Mouse (Mus musculus) liver (tissue): ENCODE data around the gene Hacd2.

Source experiments
- DNase-seq: peaks from one replicate; pipeline ENCODE4 v3.0.0-alpha.2; 2020; ENCODE audit warnings: mixed read lengths

Hacd2 gene

DNA sequence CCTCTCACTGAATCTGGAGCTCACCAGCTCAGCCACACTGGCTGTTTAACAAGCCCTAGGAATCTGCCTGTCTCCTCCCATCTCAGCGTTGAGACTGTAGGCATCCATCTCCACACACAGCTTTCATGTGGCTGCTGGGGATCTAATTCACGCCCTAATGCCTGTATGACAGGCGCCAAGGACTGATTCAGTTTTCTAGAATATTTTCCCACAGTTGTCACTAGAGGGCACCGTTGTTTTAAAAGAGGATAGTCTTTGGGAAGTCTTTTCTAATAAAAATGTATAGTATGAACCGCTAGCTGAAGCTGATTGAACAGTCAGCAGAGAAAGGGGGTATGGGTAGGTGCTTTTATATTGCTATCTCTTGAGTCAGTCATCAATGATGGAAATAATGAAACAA lies 34.1 kb downstream of the Hacd2 start:
- DNase-seq, result no peak

DNA sequence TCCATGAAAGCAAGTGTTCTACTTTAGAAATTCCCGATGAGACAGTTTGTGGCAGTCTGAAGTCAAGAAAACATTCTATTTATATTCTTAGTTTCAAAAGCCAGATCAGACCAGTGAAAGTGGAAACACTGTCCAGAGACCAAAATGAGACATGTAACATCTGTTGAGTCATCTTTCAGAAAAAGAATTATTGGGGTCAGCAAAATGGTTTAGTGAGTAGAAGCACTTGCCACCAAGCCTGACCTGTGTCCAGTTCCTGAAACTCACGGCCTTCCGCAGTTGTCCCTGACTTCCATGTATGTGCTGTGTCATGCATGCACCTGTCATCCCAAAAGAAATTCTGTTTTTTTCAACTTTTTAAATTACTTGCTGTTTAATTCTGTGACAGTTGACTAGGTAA lies 34.6 kb downstream of the Hacd2 start:
- DNase-seq, result no peak

DNA sequence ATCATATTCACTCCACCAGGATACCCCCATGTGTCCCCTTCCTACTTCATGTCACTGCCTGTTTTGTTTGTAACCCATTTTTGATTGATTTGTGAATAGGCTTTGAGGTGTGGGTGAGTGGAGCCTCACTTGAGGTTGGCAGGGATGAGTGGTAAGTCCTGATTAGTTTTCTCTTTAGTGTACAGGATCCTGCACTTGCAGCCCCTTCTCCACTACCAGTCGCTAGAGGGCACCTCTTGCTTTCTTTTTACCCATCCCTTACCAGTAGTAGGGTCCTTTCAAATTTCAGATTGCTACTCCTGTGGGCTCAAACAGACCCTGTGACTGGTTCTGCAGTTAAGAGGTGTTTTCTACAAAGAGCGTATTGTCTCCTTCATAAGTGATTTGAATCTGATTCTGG lies 38.8 kb downstream of the Hacd2 start:
- no peak for DNase-seq

DNA sequence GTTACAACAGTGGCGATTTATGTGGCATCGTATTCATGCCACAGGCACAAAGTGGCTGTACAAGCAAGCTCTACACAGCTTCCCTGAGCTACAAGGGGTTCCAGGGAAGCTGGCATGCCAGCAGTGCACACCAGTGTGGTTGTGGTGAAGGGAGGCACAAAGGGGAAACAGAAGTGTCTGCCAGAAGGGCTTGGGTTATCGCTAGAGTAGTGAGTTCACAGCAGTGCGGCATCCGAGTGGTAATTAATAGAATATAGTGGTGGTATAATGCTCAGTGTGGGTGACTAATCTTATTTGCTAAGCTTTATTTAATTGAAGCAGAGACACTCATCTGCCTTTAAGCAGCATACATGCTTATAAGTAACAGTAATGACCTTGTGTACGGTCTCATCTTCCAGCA lies 43.5 kb downstream of the Hacd2 start:
- no peak for DNase-seq

DNA sequence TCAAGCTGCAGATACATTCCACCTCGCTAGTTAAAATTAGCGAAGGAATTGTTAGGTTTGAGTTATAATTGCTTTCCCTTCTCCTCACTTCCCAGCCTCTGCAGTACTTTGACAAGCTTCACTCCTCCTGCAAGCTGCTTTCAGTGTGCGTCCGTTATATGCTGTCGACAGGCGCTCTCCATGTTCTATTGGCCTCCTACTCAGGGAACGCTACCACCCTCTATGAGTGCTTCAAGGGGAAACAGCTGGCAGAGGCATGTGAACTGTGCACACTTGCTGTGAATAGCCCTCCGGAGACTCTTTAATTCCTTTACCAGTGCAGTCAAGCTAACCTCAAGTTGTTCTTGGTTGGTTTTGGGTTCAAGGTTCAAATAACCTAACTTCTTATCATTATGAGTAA lies 44.9 kb downstream of the Hacd2 start:
- no peak for DNase-seq

DNA sequence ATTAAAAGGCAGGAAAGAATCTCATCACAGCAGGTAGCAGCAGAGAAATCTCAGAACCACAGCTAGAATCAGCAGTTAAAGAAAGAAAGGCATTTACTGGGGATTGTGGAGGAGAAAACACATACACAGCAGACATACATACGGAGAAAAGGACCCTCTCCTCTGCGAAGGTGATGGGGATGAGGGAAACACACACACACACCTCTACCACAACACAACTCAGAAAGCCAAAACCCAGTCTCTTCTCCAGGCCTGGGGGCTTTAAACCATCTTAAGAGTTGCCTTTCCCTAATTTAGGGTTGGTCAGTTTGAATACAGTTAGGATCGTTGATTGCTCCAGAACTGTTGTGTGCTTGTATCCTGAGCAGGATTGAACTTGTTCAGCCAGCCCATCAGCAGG lies 45.4 kb downstream of the Hacd2 start:
- no peak for DNase-seq

DNA sequence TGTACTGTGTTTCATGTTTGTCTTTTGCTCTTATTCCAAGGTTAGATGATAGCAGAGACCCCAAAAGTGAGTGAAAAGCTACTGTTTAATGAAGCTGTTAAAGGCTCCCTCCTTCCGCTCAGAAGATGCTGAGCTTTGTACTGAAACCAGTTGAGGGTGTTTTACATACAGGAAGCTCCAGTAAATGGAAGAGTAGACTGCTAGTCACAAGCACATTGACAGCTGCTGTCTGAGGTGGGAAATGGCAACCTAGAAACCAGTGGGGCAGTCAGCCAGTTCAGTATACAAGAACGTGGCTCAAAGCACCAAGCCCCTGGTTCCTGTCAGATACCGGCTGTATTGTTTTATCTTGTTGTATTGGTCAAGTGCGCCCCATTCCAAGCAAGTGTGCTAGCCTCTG lies 46.7 kb downstream of the Hacd2 start:
- DNase-seq, result no peak

DNA sequence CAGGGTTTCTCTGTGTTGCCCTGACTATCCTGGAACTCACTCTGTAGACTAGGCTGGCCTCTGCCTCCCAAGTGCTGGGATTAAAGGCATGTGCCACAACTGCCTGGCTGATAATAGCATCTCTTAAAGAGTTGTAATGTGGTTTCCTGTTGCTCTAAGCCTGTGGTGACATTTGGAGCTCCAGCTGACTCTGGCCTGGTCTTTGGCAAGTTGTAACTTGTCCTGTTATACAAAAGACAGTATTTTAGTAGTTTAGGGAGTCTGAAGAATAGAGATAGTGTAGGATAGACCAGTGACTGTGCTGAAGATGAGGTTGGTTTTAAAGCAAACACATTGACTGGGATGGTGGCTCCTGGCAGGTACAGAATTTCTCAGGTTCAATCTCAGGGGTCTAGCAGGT lies 52.2 kb downstream of the Hacd2 start:
- DNase-seq, result no peak

DNA sequence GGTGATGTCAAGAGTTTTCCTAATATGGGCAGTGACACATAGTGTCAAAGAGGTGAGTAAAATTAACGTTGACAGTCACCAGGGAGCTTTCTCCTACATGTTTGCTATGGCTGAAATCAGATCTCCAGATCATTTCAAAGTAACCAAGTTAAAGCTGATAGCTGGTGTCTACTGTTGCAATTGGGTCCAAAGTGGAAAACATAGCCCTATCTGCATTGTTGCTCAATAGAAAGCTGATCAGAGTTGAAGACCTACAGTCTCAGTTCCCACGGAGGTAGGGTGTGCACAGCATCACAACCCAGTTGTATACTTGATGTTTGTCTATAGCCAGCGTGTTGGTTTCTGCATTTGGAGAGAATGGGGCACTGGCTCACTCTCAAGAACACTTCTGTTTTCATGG lies 53.4 kb downstream of the Hacd2 start:
- no peak for DNase-seq

DNA sequence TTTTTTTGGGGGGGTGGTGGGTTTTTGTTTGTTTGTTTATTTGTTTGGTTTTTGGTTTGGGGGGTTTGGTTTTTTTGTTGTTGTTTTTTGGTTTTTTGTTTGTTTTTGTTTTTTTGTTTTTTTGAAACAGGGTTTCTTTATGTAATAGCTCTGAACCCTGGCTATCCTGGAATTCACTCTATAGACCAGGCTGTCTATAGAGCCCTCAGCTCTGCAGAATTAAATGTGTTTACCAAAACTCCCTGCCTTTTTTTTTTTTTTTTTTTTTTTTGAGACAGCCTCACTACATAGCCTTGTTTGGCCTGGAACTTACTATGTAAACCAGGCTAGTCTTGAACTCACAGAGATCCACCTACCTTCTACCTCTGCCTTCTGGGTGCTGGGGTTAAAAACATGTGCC lies 71.3 kb downstream of the Hacd2 start:
- no peak for DNase-seq

DNA sequence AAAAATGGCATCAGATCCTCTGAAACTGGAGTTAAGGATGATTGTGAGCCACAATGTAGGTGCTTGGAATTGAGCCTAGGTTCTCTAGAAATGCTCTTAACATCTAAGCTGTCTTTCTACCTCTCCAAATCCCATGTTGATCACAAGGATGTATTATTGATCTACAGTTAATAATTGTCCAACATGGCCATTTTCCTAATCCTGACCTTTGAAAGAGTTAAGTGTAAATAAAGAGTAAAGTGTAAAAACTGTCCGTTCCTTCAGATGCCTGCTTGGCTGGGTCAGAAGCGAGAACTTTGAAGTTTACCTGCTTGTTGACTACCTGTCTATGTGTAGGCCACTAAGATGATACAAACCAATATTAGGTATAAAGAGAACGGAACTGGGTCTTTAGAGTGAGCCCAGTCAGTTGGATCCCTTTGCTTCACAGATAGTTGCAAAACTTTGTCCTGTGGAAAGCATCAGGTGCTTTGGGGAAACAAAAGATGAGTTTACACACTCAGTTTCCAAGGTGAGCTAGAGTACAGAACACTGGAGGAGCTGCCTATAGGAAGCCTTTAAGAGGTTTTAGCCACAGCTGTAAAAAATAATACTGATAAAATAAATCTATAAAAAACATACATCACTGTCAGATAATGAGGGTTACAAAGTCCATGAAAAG lies 75.8 kb downstream of the Hacd2 start:
- no peak for DNase-seq

DNA sequence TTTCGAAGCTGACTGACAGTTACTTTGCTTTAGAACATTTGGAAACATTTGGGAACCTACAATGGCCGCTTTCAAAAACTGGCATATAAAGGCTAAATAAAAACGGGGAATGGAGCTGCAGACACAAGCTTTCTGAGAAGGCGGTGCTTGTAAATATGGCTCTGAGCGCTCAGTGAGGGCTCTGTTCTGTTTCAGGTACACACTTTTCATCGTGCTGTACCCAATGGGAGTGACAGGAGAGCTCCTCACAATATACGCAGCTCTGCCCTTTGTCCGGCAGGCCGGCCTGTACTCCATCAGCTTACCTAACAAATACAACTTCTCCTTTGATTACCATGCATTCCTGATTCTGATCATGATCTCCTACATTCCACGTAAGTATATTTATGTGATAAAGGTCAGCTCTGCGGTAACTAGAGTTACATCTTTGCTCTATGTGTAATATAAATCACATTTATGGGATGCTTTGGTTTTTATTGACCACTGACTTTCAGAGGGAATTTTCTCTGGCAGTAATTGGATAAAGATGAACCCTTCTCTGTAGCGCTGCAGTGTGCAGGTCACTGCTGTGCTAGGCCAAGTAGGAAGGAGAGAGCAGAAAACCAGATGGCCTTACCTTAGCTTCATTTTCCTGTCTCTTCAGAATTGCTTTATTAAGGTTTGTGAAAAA lies 79.7 kb downstream of the Hacd2 start:
- no peak for DNase-seq

DNA sequence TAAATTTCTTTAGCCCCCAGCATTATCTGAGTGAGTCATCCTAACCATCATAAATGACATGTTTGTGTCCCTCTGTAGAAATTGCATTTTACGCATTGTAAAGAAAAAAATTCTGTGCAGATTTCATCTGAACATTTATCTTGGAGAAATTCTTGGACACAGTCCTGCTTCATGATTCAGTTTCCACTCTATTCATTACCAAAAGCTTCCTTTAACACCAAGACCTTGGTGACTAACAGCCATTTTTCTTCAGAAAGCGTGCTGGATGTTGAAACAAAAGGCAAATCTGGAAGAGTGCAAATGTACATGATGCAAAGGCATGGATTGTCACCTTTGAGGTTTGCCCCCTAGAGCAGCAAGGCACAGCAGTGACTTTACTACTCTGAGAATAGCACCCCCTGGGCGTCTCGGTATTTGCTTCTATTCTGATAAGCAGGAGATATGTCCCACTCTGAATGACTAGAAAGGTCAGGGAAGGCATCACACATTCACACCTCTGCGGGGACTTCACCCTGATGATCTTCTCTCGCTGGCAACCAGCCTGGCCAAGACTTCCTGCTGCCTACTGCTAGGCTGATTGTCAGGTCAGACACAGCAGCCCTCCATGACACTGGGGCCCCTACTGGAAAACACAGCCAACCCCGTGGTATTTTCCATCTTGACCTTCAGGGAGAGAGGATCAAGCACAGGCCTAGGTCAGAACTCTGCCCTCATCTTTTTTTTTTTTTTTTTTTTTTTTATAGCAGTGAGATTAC lies 80.8 kb downstream of the Hacd2 start:
- DNase-seq, result no peak

DNA sequence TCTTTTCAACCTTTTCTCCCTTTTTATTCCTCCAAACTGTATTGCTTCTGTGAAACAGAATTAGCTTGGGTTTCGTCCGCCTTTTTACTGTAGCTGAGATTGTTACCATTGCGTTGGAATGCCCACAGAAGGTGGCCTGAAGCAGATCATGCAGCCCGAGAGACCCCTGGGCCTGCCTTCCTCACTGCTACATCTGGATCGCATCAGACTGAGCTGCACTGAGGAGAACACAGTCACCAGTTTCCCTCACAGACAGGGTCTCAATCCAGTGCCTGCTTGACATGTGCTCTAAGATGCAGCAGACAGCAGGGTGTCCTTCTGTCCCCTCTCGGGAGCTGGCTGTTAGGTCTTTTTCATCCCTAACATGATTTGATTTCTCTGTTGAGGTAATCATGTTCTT lies 85.8 kb downstream of the Hacd2 start:
- no peak for DNase-seq

DNA sequence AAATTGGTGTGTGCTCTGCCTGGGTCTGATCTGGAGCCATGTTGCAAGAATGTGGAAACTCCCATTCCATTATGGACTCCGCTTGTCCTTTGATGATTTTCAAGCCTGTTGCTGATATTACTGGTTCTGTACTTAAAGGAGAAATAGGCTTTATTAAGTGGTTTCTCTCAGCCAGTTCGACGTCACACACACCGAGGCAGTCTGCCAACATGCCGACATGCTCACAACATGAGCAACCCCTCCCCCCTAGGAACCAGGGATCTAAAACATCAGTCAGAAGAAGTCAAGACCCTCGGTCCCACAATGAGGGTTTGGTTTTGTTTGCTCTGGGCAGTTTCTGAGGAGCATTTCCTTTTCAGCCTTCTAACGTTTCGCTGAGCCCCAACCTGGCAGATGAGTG lies 86.9 kb downstream of the Hacd2 start:
- DNase-seq, result no peak

DNA sequence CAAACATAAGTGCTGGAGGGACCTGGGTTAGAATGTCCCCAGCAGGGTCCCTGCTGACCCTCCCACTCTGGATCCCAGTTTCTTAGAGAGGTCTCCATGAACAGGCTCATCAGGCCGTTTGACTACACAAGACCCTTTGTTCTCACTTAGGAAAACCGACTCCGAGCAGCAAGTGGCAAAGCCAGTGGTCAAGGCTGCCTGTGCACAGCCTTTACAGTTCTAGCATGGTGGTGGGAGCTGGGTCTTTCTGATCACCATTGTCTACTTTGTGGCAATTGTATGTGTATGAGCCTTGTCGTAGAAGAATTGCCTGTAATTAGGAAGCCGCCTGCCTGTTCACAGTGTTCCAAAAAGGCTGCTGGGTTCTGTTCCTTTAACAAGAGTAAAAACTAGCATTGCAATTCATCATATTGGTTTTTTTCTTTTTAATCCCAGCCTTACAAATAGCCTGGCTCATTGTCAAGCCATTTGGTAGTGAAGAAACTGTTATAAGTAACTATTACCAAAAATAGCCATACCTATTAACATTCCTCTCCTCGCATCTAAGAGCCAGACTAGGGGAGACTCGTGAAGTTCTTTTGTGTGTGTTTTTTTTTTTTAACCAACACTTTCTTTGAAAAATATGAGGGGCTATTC lies 87.5 kb downstream of the Hacd2 start:
- DNase-seq, result no peak

DNA sequence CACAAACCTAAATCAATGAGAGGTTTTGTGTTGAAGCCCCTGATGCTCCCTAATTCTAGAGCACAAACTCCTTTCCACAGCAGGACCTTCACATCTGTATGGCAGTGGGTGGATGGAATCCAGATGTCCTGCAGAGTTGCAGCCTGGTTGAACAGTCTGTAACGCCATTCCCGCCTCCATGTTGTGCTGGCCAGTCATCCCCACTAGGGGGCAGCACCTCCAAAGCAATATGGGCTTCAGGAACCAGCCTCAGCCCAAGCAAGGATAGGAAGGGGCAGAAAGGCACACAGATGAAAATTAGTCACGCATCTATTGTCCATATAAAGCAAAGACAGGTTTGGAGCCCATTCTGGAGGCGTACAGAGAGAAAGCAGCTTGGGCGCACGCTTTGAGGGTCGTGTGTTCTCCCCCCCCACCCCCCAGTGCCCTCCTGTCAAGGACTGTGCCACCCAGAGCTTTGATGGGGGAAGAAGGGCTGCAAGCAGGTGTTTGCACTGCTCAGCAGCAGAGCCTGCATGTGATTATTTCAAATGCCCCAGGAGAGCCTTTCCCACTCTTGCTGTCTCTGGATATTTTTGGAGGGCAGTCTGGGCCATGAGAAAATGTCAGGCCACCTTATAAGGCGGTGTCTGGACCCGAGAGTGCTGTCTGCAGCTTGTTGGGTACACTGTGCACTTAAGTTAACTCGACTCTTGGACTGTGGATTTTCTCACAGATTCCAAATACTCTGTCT lies 88.3 kb downstream of the Hacd2 start:
- DNase-seq, result peak; percentile 79

DNA sequence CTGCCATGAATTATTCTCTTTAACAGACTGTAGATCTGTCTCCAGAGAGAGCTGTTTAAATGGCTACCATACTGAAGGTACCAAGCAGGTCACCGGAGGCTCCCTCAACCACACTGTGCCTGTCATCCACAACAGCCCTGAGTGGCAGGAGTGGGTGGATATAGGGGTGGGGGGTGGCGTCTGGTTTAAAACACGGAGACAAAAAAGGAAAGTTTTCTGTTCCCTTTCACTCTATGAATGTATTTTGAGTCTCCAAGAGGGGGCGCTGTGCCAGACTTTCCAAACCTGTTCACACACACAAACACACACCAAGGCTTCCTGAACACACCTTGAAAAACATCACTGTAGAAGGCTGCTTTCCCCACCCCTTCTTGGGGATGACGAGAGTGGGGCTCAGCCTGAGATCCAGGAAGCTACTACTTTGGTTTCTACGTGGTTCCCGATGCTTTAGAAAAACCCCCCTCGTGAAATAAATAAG lies 89.0 kb downstream of the Hacd2 start:
- DNase-seq, result no peak

DNA sequence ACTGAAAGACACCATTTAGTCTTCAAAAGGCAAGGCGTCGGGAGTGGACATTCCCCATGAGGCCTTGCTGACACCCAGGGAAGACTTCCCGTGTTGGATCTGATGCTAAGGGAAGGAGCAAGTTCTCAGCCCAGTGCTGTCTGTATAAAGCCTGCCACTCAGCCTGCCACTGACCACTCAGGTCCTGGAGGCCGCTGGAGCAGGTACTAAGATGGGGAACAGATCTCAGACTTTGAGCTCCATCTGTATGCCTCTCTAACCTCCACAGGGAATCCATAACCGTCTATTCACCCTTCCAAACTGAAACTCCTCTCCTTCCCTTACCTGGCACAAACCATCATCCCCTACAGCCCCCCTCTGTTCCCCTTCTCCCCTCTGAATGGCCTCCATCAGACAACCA lies 91.3 kb downstream of the Hacd2 start:
- no peak for DNase-seq

DNA sequence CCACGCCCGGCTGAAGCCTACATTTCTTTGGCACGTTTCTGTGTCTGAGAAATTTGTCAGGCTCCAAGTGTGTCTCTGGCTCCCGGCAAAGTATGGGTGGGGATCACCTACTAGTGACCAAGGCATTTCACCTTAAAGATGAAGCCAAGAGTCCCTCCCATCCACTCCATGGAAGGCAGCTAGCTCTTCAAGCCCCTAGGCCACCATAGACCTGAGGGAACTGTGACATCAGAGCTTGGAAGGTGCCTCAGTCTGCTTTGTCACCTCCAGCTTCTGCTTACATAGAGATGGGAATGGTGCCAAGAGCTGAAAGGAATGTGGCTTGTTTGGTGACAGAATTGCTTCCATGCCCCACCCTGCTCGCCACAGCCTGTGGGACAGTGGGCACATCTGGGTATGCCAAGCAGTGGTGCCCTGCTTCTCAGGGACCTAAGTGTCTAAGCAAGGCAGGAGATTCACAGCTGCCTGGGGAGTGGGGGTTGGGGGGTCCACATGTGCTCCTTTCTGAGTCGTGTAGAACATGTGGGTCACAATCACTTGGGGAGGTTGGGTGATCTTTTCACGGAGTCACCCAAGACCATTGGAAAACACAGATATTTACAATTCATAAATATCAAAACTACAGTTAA lies 94.2 kb downstream of the Hacd2 start:
- no peak for DNase-seq

DNA sequence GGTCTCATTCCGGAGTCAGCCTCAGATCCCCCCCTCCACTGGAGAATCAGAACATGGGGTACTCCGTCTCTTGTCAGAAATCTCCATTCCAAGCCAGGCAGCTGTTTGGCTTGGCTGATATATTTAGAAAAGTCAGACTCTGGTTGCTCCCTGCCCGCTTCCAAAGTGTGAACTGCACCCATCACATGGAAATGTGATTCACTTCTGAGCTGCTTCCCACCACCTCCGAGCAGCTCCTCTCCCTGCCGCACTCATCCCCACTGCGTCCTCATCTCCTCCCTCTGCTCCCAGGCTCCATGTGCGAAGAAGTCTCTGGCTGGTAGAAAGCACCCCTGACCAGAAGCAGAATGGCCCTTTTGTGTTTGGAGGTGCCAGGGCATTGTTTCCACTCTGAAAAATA lies 95.2 kb downstream of the Hacd2 start:
- DNase-seq, result no peak

DNA sequence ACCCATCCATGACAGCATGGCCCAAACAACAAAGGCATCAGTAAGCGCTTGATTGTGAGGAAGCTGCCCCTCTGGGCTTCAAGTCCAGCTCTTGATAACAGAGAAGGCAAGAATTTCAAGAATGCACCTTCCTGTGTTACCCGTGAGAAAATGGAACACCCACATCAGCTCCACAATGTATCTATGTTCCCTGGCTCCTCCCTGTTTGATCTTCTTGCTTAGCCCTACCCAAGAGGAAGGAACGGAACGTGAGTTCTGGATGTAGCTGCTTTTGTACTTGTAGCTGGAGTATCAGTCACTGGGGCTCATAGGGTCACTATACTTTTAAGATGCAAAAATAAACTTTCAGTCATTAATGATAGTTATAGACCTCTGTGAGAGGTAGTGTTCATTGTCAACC lies 98.4 kb downstream of the Hacd2 start:
- DNase-seq, result no peak

DNA sequence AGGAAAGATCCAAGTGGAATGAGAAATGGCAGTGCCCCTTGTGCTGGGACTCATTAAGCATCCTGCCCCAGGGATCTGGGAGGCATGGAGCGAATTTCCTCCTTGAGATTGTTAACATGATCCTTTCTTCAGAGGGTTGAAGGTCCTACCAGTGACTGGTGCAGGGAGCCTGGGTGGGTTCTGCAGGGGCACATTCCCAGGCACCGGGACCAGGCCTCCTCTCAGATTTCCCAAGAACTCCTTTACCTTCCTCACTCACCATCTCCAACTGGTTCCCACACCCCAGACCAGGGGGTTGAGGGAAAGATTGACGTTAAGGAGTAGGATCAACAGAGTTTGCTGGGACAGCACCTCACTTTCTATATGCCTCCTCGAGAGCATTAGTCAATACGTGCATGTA lies 105.0 kb downstream of the Hacd2 start:
- DNase-seq, result no peak
